Mouse (Mus musculus) mouse trophoblast stem cell (cell line): ENCODE results near the gene Tnf.

Experiments
- in situ Hi-C, 2 experiments: fragments of 300-500 bp; cut with MseI, MboI; formaldehyde crosslinking; loops; 2 replicates in 1 of 2; 3 replicates in 1 of 2; pipeline ENCODE4 v1.15.1; 2025

Tnf gene

GRCm38 (mm10) chr17:35234090-35234489 is 32.3 kb upstream of the Tnf start:
- in situ Hi-C loops, result loop anchor here (5.0 kb wide), 2 partner anchors 57 to 62 kb away; partner anchors contain the start of gene Aif1 (in 1 of the 2)

- in situ Hi-C loops, result loop anchor here (5.0 kb wide), 2 partner anchors 56 to 61 kb away; partner anchors contain the start of gene Aif1 (in 1 of the 2)
These were observed 31.5 kb upstream of the Tnf start, which contains the start of gene Atp6v1g2 for GRCm38 (mm10) chr17:35233114-35233980. Gene Atp6v1g2, plus strand, starts transcription at chr17:35233660.

GRCm38 (mm10) chr17:35232659-35233058 is 30.9 kb upstream of the Tnf start:
- in situ Hi-C loops, result loop anchor here (5.0 kb wide), 2 partner anchors 55 to 60 kb away; partner anchors contain the start of gene Aif1 (in 1 of the 2)

- in situ Hi-C loops, result loop anchor here (5.0 kb wide), 2 partner anchors 55 to 60 kb away; partner anchors contain the start of gene Aif1 (in 1 of the 2)
These were observed 30.2 kb upstream of the Tnf start for GRCm38 (mm10) chr17:35232043-35232442.

GRCm38 (mm10) chr17:35231022-35231421 is 29.2 kb upstream of the Tnf start:
- in situ Hi-C loops, result loop anchor here (5.0 kb wide), 2 partner anchors 54 to 59 kb away; partner anchors contain the start of gene Aif1 (in 1 of the 2)

- in situ Hi-C loops, result no loop called here
These were observed 24.8 kb upstream of the Tnf start for GRCm38 (mm10) chr17:35226561-35227046.

- in situ Hi-C loops, result no loop called here
These were observed 23.6 kb upstream of the Tnf start for GRCm38 (mm10) chr17:35225456-35225855.

- in situ Hi-C loops, result no loop called here
These were observed 22.8 kb upstream of the Tnf start for GRCm38 (mm10) chr17:35224641-35225040.

- in situ Hi-C loops, result no loop called here
These were observed 20.5 kb upstream of the Tnf start for GRCm38 (mm10) chr17:35222299-35222698.

- in situ Hi-C loops, result no loop called here
These were observed 18.5 kb upstream of the Tnf start, which contains the start of gene Gm16181 for GRCm38 (mm10) chr17:35220156-35220952. Gene Gm16181, plus strand, starts transcription at chr17:35220834.

- in situ Hi-C loops, result no loop called here
These were observed 17.8 kb upstream of the Tnf start for GRCm38 (mm10) chr17:35219601-35220041.

GRCm38 (mm10) chr17:35218516-35219193 is 16.8 kb upstream of the Tnf start:
- in situ Hi-C loops, result no loop called here

GRCm38 (mm10) chr17:35213071-35213470 is 11.3 kb upstream of the Tnf start:
- in situ Hi-C loops, result no loop called here

GRCm38 (mm10) chr17:35210593-35210992 is 8.8 kb upstream of the Tnf start:
- in situ Hi-C loops, result no loop called here

- in situ Hi-C loops, result no loop called here
These were observed 8.2 kb upstream of the Tnf start for GRCm38 (mm10) chr17:35209785-35210535.

GRCm38 (mm10) chr17:35205380-35205769 is 3.6 kb upstream of the Tnf start:
- in situ Hi-C loops, result no loop called here

GRCm38 (mm10) chr17:35204494-35205379 is 2.9 kb upstream of the Tnf start, which contains the start of gene Lta:
Gene Lta, minus strand, starts transcription at chr17:35205351.
- in situ Hi-C loops, result no loop called here

- in situ Hi-C loops, result no loop called here
These were observed 635 bp upstream of the Tnf start for GRCm38 (mm10) chr17:35202442-35202841.

- in situ Hi-C loops, result no loop called here
These were observed 679 bp downstream of the Tnf start for GRCm38 (mm10) chr17:35201128-35201527.
